Mouse (Mus musculus) liver, embryonic 16.5 days (tissue): Measurements from ENCODE around the gene Exoc7. TPM values are rescaled to one million over a fixed set of nuclear protein-coding genes. Genes with fewer than 3 reads are reported as not detected.

Source experiments
- ATAC-seq: fragments of 200-750 bp; cut with Nextera tagmentation; 2 replicates; pipeline ENCODE4 v1.8.0; 2017; ENCODE audit warnings: low read depth, mild to moderate bottlenecking, moderate number of reproducible peaks, moderate library complexity
- H3K27ac ChIP-seq: fragments of 300-500 bp; sonication (generic); 2 replicates; pipeline ENCODE4 v1.5.1; 2014; ENCODE audit warnings: mild to moderate bottlenecking, low read length
- H3K27me3 ChIP-seq: fragments of 300-500 bp; sonication (generic); 2 replicates; pipeline ENCODE4 v1.6.1; 2014; ENCODE audit warnings: low read depth, low read length, mixed read lengths; ENCODE audit not compliant: control insufficient read depth, insufficient read depth
- H3K36me3 ChIP-seq: fragments of 300-500 bp; sonication (generic); 2 replicates; pipeline ENCODE4 v1.6.1; 2014; ENCODE audit warnings: mild to moderate bottlenecking; ENCODE audit not compliant: control insufficient read depth, insufficient read depth
- H3K4me1 ChIP-seq: fragments of 300-500 bp; sonication (generic); 2 replicates; pipeline ENCODE4 v1.6.1; 2014; ENCODE audit warnings: low read depth, low read length, mixed read lengths; ENCODE audit not compliant: control insufficient read depth
- H3K4me2 ChIP-seq: fragments of 300-500 bp; sonication (generic); 2 replicates; pipeline ENCODE4 v1.6.1; 2014; ENCODE audit warnings: low read depth, low read length, mixed read lengths
- H3K4me3 ChIP-seq: fragments of 300-500 bp; sonication (generic); 2 replicates; pipeline ENCODE4 v1.5.1; 2014; ENCODE audit warnings: low read depth, mild to moderate bottlenecking, low read length
- H3K9ac ChIP-seq: fragments of 300-500 bp; sonication (generic); 2 replicates; pipeline ENCODE4 v1.6.1; 2014; ENCODE audit warnings: low read depth, low read length
- H3K9me3 ChIP-seq: fragments of 300-500 bp; sonication (generic); replicated peaks from 2 replicates; pipeline ENCODE4 v1.6.1; 2016; ENCODE audit warnings: low read length; ENCODE audit not compliant: control insufficient read depth
- WGBS: fragments of 180-500 bp; shearing (Covaris S2); extraction: QIAGEN DNeasy Blood & Tissue Kit; methylation state at CpG from one replicate; pipeline ENCODE4 v1.1.7; 2014; ENCODE audit not compliant: insufficient replicate concordance; 5-methylcytosine and 5-hydroxymethylcytosine counted together
- polyA plus RNA-seq: library from polyadenylated mRNA; unstranded; fragments of >200 nt; fragmentation: Nextera tagmentation; extraction: Ambion mirVana; gene quantifications from 2 replicates; pipeline ENCODE4 v1.2.1, GENCODE M21; 2015

Gene Exoc7
- polyA plus RNA-seq, 1 experiment from 2014 or later, result 20.4 TPM

- H3K27ac ChIP-seq, result no peak overlapping the region
- no peak for ATAC-seq
- WGBS, result 61% methylated on average over 12 of the region's 12 CpGs
- H3K4me3 ChIP-seq, result no peak overlapping the region
- H3K9ac ChIP-seq, result no peak overlapping the region
- H3K4me1 ChIP-seq, result peaks cover 4% of the 10 kb centered on the region
- H3K4me2 ChIP-seq, result no peak overlapping the region
- H3K36me3 ChIP-seq, result peaks cover 16% of the 10 kb centered on the region
- peaks cover 10% of the 10 kb centered on the region for H3K27me3 ChIP-seq
- H3K9me3 ChIP-seq, result no peaks in the 10 kb centered on the region
Observed at GRCm38 (mm10) chr11:116241744-116242235, 65.2 kb downstream of the Exoc7 start.

- Histone ChIP-seq H3K9me3 (no peaks in the 10 kb centered on the region), H3K27ac (no peak overlapping the region)
- WGBS, result 59% methylated on average over 7 of the region's 7 CpGs
Observed at GRCm38 (mm10) chr11:116239797-116240196, 67.2 kb downstream of the Exoc7 start.

More at GRCm38 (mm10) chr11:116239797-116240196, 67.2 kb downstream of the Exoc7 start:
- Histone ChIP-seq H3K4me1 (peaks cover 4% of the 10 kb centered on the region), H3K4me3 (no peak overlapping the region), H3K4me2 (no peak overlapping the region), H3K36me3 (no peaks in the 10 kb centered on the region), H3K9ac (no peak overlapping the region), H3K27me3 (peaks cover 10% of the 10 kb centered on the region)
- ATAC-seq, result no peak

Other genes with a start within 250 kb of the Exoc7 start
- gene Unc13d, start 229.3 kb downstream of the Exoc7 start, polyA plus RNA-seq, result 17.8 and 20.4 TPM in 2 replicates
- gene Wbp2, start 220.2 kb downstream of the Exoc7 start, polyA plus RNA-seq, result 85.2 and 110 TPM in 2 replicates
- gene Trim47, start 180.0 kb downstream of the Exoc7 start, polyA plus RNA-seq, result 5.1 and 6.2 TPM in 2 replicates
- 1.2 and 1.5 TPM in 2 replicates for gene Trim65, start 176.1 kb downstream of the Exoc7 start, polyA plus RNA-seq
- gene Mrpl38, start 168.4 kb downstream of the Exoc7 start, polyA plus RNA-seq, result 44.4 and 44.7 TPM in 2 replicates
- gene Fbf1, start 139.1 kb downstream of the Exoc7 start, polyA plus RNA-seq, result 5.7 and 6.6 TPM in 2 replicates
- gene Ten1, start 108.4 kb downstream of the Exoc7 start, polyA plus RNA-seq, result 23.1 and 24.9 TPM in 2 replicates
- 54.7 and 73.7 TPM in 2 replicates for gene Acox1, start 108.2 kb downstream of the Exoc7 start, polyA plus RNA-seq
- gene Evpl, start 69.2 kb downstream of the Exoc7 start, polyA plus RNA-seq, result 0.05 and 0.08 TPM in 2 replicates
- 33.4 and 34.2 TPM in 2 replicates for gene Srp68, start 33.0 kb downstream of the Exoc7 start, polyA plus RNA-seq
- 0.07 TPM in 1 of 2 replicates, not detected in the other for gene Galr2, start 26.3 kb downstream of the Exoc7 start, polyA plus RNA-seq
- gene Foxj1, start 28.2 kb upstream of the Exoc7 start, polyA plus RNA-seq, result 0.62 and 0.71 TPM in 2 replicates
- gene Rnf157, start 105.8 kb upstream of the Exoc7 start, polyA plus RNA-seq, result 1.1 and 1.2 TPM in 2 replicates
- 34.1 and 34.5 TPM in 2 replicates for gene Ubald2, start 126.9 kb upstream of the Exoc7 start, polyA plus RNA-seq
- not detected in 2 replicates for gene Qrich2, start 159.0 kb upstream of the Exoc7 start, polyA plus RNA-seq
- gene Prpsap1, start 187.0 kb upstream of the Exoc7 start, polyA plus RNA-seq, result 47.6 and 47.9 TPM in 2 replicates
- 23.7 and 24.3 TPM in 2 replicates for gene Sphk1, start 223.7 kb upstream of the Exoc7 start, polyA plus RNA-seq